Mouse (Mus musculus): ENCODE results near the gene Neurog1. TPM values are rescaled to one million over a fixed set of nuclear protein-coding genes. Genes with fewer than 3 reads are reported as not detected.

The Neurog1 gene
- total and polyA plus RNA-seq, 3 experiments, result not detected

- H3K4me3 ChIP-seq (ENCODE audit: control insufficient read depth in 1 of 2, insufficient read depth in 1 of 2, low read depth in 2 of 2, low read length in 2 of 2), result no peak overlapping the region
- H3K36me3 ChIP-seq (ENCODE audit: control insufficient read depth in 1 of 2, insufficient read depth in 2 of 2, low read length in 2 of 2), result no peaks in the 10 kb centered on the region
- no peak overlapping the region for H3K9ac ChIP-seq (ENCODE audit: control insufficient read depth, low read depth, low read length, poor library complexity, severe bottlenecking)
- H3K27me3 ChIP-seq (ENCODE audit: control insufficient read depth in 1 of 2, insufficient read depth in 2 of 2, low read length in 2 of 2), result no peaks in the 10 kb centered on the region
- no peaks in the 10 kb centered on the region for H3K79me2 ChIP-seq (ENCODE audit: control insufficient read depth, insufficient read depth, low read length, poor library complexity)
- no peaks in the 10 kb centered on the region for H3K4me1 ChIP-seq (ENCODE audit: control insufficient read depth in 1 of 2, insufficient read depth in 2 of 2, low read length in 2 of 2)
- no peaks in the 10 kb centered on the region for H3K9me3 ChIP-seq (replicated peaks; ENCODE audit: insufficient read depth, low read length)
- no peak for TF ChIP-seq MXI1 (IDR thresholded peaks at IDR 0.05; ENCODE audit: low read depth, low read length)
- H3K27ac ChIP-seq (ENCODE audit: control insufficient read depth, low read depth, low read length), result no peak overlapping the region
- DNase-seq (ENCODE audit: low read depth, low spot score), result no peak
Measured at GRCm38 (mm10) chr13:56250551-56251161, 1.3 kb downstream of the Neurog1 start.

DNA sequence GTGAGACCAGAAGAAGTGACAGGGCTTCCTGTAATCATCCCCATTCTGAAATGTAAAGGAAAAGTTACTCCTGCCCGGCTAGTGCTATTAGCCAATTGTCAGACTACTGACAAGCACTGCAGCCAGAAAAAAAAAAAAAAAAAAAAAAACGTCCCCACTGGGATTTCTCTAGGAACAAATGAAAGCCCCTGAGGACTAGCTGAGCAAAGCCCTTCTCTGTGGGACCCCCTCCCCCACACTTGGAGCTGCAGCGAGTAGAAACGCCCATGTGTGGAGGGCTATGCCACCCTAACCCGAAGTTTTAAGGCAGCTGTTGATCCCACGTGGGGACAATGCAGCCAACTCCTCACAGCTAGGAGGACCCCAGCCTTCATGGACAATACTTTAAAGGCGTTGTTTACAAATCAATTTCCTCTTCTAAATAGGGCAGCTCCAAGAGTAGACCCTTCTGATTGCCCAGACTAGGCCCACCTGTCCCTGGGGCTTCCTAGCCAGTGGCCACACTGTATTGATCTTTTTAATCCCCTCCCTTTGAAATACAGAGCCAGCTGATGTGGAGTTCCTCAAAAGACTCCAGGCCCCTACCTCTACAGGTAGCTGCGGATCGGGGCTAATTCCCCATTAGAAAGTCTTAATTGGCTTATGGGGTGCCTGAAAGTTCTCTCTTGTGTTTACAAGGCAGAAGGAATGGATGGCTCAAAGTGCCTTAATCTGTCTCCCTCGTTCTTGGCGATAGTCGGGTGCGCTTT is 2.2 kb downstream of the Neurog1 start:
- no peak overlapping the region for H3K9ac ChIP-seq (ENCODE audit: control insufficient read depth, low read depth, low read length, poor library complexity, severe bottlenecking)
- H3K27me3 ChIP-seq (ENCODE audit: control insufficient read depth in 1 of 2, insufficient read depth in 2 of 2, low read length in 2 of 2), result no peaks in the 10 kb centered on the region
- DNase-seq (ENCODE audit: low read depth, low spot score), result no peak
- no peaks in the 10 kb centered on the region for H3K36me3 ChIP-seq (ENCODE audit: control insufficient read depth in 1 of 2, insufficient read depth in 2 of 2, low read length in 2 of 2)
- H3K79me2 ChIP-seq (ENCODE audit: control insufficient read depth, insufficient read depth, low read length, poor library complexity), result no peaks in the 10 kb centered on the region
- TF ChIP-seq CHD1 (IDR thresholded peaks at IDR 0.05; ENCODE audit: low read depth, low read length), result no peak
- no peak for TF ChIP-seq ZC3H11A (IDR thresholded peaks at IDR 0.05; ENCODE audit: low read depth, low read length)
- TF ChIP-seq ZMIZ1 (IDR thresholded peaks at IDR 0.05; ENCODE audit: low read depth, low read length), result no peak
- no peak for TF ChIP-seq KAT2A (conservative IDR thresholded peaks at IDR 0.05; ENCODE audit: low read depth, low read length)
- no peak for TF ChIP-seq UBTF (IDR thresholded peaks at IDR 0.05; ENCODE audit: borderline replicate concordance, insufficient read depth, low read depth, low read length)
- no peak for TF ChIP-seq RAD21 (IDR thresholded peaks at IDR 0.05; ENCODE audit: low read depth, low read length)
- TF ChIP-seq CHD2 (IDR thresholded peaks at IDR 0.05; ENCODE audit: low read length), result no peak
- no peak for TF ChIP-seq EP300 (IDR thresholded peaks at IDR 0.05; ENCODE audit: low read depth in 1 of 2, low read length in 2 of 2)
- TF ChIP-seq POLR2A (IDR thresholded peaks at IDR 0.05; ENCODE audit: control insufficient read depth in 1 of 2, insufficient read depth in 1 of 2, low read depth in 1 of 2, low read length in 2 of 2, poor library complexity in 1 of 2), result no peak
- no peak for TF ChIP-seq TAL1 (IDR thresholded peaks at IDR 0.05; ENCODE audit: low read length)
- TF ChIP-seq NRF1 (IDR thresholded peaks at IDR 0.05; ENCODE audit: insufficient read depth, low read depth, low read length, poor library complexity, severe bottlenecking), result no peak
- no peak for TF ChIP-seq POLR2AphosphoS2 (IDR thresholded peaks at IDR 0.05; ENCODE audit: low read length)
- no peak for TF ChIP-seq BHLHE40 (IDR thresholded peaks at IDR 0.05; ENCODE audit: borderline replicate concordance, low read depth, low read length)
- no peak for TF ChIP-seq MAFK (IDR thresholded peaks at IDR 0.05; ENCODE audit: borderline replicate concordance, low read depth, low read length)
- TF ChIP-seq USF2 (IDR thresholded peaks at IDR 0.05; ENCODE audit: borderline replicate concordance in 1 of 2, insufficient read depth in 1 of 2, low read depth in 1 of 2, low read length in 2 of 2), result no peak
- H3K27ac ChIP-seq (ENCODE audit: control insufficient read depth, low read depth, low read length), result no peak overlapping the region
- H3K9me3 ChIP-seq (replicated peaks; ENCODE audit: insufficient read depth, low read length), result no peaks in the 10 kb centered on the region
- no peak overlapping the region for H3K4me3 ChIP-seq (ENCODE audit: control insufficient read depth in 1 of 2, insufficient read depth in 1 of 2, low read depth in 2 of 2, low read length in 2 of 2)
- H3K4me1 ChIP-seq (ENCODE audit: control insufficient read depth in 1 of 2, insufficient read depth in 2 of 2, low read length in 2 of 2), result no peaks in the 10 kb centered on the region
